Mouse (Mus musculus) midbrain, embryonic 14.5 days (tissue): ENCODE measurements around the gene Pabpn1l. TPM values are rescaled to one million over a fixed set of nuclear protein-coding genes. Genes with fewer than 3 reads are reported as not detected.

Experiments
- ATAC-seq: fragments of 200-750 bp; cut with Nextera tagmentation; 2 replicates; pipeline ENCODE4 v1.8.0; 2017; ENCODE audit warnings: moderate number of reproducible peaks, moderate library complexity; ENCODE audit not compliant: low FRiP score, low TSS enrichment
- DNase-seq: peaks from one replicate; pipeline ENCODE4 v3.0.0-alpha.2; 2015
- H3K27ac ChIP-seq: fragments of 300-500 bp; sonication (generic); replicated peaks from 2 replicates; pipeline ENCODE4 v1.5.1; 2014; ENCODE audit warnings: mild to moderate bottlenecking, low read depth, low read length, moderate library complexity
- H3K27me3 ChIP-seq: fragments of 300-500 bp; sonication (generic); 2 replicates; pipeline ENCODE4 v1.6.1; 2014; ENCODE audit warnings: low read length, control low read depth, mixed read lengths; ENCODE audit not compliant: control insufficient read depth, insufficient read depth
- H3K36me3 ChIP-seq: fragments of 300-500 bp; sonication (generic); 2 replicates; pipeline ENCODE4 v1.6.1; 2014; ENCODE audit warnings: low read length, control low read depth; ENCODE audit not compliant: control insufficient read depth, insufficient read depth
- H3K4me1 ChIP-seq: fragments of 300-500 bp; sonication (generic); 2 replicates; pipeline ENCODE4 v1.6.1; 2014; ENCODE audit warnings: mild to moderate bottlenecking, antibody characterized with exemption, low read length, control low read depth; ENCODE audit not compliant: control insufficient read depth, insufficient read depth
- H3K4me2 ChIP-seq: fragments of 300-500 bp; sonication (generic); 2 replicates; pipeline ENCODE4 v1.6.1; 2014; ENCODE audit warnings: mild to moderate bottlenecking, low read length, moderate library complexity
- H3K4me3 ChIP-seq: fragments of 300-500 bp; sonication (generic); replicated peaks from 2 replicates; pipeline ENCODE4 v1.5.1; 2014; ENCODE audit warnings: low read depth, low read length
- H3K9ac ChIP-seq: fragments of 300-500 bp; sonication (generic); replicated peaks from 2 replicates; pipeline ENCODE4 v1.6.1; 2014; ENCODE audit warnings: mild to moderate bottlenecking, low read length, moderate library complexity
- H3K9me3 ChIP-seq: fragments of 300-500 bp; sonication (generic); 2 replicates; pipeline ENCODE4 v1.6.1; 2016; ENCODE audit warnings: low read length, control low read depth, mixed read lengths; ENCODE audit not compliant: control insufficient read depth
- WGBS: fragments of 180-500 bp; shearing (Covaris S2); extraction: QIAGEN DNeasy Blood & Tissue Kit; methylation state at CpG from one replicate; pipeline ENCODE4 v1.1.7; 2014; 5-methylcytosine and 5-hydroxymethylcytosine counted together
- polyA plus RNA-seq: library from polyadenylated mRNA; unstranded; fragments of >200 nt; fragmentation: Nextera tagmentation; extraction: Ambion mirVana; gene quantifications from 2 replicates; pipeline ENCODE4 v1.2.1, GENCODE M21; 2014

Pabpn1l gene
- polyA plus RNA-seq, 1 experiment from 2014 or later: not detected

DNA sequence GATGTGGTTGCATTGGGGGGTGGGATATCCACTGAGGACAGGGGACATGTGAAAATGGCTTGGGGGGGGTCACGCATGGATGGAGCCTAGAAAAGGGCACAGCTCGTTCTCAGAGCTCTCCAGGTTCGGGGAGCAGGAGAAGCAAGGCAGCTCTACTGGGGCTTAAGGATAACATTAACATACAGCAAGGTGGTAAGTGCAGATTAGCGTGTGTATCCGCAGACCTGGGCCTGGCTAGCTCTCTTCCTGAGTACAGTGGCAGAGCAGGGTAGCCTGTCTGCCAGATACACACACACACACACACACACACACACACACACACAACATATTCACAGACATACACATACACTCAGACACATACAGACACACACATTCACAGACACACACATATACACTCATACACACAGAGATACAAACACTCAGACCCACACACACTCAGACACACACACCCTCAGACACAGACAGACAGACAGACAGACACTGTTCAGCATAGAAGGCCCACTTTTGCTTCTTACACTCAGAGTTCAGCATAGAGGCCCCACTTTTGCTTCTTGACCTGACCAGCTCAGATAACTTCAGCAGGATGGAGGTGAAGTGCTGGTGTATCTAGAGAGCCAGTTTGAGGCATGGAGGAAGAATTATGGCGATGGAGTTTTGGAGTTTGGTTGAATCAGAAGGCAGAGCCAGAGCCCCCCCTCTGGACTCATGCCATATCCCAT, 3.7 kb downstream of the Pabpn1l start:
- H3K4me1 ChIP-seq: no peaks in the 10 kb centered on the region
- H3K27ac ChIP-seq: 0 out of 2 replicates have a peak overlapping the region, but pooled peaks have one; percentile 26
- no peak overlapping the region for H3K4me3 ChIP-seq
- no peaks in the 10 kb centered on the region for H3K27me3 ChIP-seq
- H3K9ac ChIP-seq: no peak overlapping the region
- H3K4me2 ChIP-seq: no peak overlapping the region
- H3K9me3 ChIP-seq: no peaks in the 10 kb centered on the region
- no peak for DNase-seq
- no peak for ATAC-seq
- H3K36me3 ChIP-seq: peaks cover 5% of the 10 kb centered on the region
- WGBS: 66% methylated on average over 6 of the region's 6 CpGs

DNA sequence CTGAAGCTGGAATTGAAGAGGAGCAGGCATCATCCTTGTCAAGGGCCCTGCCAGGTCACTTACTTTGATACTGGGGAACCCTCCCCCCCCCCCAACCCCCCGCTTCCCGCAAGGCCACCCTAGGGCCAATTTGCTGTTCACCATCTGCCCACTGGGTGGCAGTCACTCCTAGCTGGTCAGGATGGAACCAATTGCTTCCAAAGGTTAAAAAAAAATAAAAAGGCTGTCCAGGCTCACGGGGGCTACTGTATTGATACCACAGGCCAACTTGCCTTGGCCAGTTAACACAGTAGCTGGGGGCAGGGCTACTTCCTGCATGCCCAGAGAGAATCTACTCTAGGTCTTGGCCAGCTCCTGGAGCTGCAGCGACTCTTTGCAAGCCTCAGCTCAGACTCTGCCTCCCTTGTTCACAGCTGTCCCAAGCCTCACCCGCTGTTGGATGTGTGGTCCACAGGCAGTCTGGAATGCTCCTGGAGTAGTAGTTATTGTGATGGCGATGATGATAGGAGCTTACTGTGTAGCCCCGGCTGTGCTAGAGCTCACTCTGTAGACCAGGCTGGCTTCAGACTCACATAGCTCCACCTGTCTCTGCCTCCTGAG, 4.5 kb downstream of the Pabpn1l start:
- Histone ChIP-seq H3K27ac (peak overlapping the region; percentile 26; the same call in 1 of the 2 replicates), H3K4me2 (no peak overlapping the region), H3K9ac (no peak overlapping the region), H3K36me3 (peaks cover 5% of the 10 kb centered on the region), H3K4me3 (no peak overlapping the region), H3K9me3 (no peaks in the 10 kb centered on the region), H3K27me3 (no peaks in the 10 kb centered on the region), H3K4me1 (no peaks in the 10 kb centered on the region)
- 38% methylated on average over 5 of the region's 7 CpGs for WGBS
- DNase-seq (peak; percentile 89), ATAC-seq (no peak)

DNA sequence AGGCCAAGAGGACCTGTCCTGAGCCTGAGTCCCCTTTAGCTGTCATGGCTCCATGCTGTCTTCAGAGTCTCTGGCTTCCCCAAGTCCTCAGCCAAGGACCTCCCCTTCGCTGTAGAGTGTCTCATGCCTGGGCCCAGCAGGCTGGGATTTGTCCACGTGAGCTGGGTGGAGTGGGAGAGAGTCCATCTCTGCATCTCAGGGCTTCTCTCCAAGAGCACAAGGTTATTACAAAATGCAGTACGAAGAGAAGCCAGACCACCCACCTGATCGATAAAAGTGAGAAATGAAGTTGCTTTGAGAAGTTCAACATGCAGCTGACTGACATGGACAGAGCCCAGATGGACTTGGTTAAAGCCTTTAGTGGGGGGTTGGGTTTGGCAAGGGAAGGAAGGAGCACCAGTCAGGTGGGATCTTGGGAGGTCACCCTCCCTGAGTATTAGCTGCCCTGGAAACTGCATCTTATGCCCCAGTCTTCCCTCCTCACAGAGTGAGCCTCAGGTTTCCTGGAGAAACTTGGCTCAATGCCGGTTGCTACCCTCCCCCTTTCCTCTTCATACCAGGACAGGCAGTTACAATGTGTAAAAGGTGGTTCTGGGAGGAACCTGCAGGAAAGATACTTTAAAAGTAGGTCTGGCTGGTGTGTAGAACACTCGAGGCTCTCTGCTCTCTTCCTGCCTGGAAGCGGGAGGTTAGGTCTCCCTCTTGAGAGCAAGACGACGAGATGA, 6.2 kb downstream of the Pabpn1l start:
- Histone ChIP-seq H3K4me2 (no peak overlapping the region), H3K27ac (no peak overlapping the region), H3K9ac (no peak overlapping the region), H3K27me3 (no peaks in the 10 kb centered on the region), H3K4me3 (no peak overlapping the region), H3K4me1 (peaks cover 7% of the 10 kb centered on the region; the same call in 1 of the 2 replicates), H3K36me3 (peaks cover 5% of the 10 kb centered on the region), H3K9me3 (no peaks in the 10 kb centered on the region)
- ATAC-seq (no peak), DNase-seq (no peak)
- 80% methylated on average over 9 of the region's 9 CpGs for WGBS

DNA sequence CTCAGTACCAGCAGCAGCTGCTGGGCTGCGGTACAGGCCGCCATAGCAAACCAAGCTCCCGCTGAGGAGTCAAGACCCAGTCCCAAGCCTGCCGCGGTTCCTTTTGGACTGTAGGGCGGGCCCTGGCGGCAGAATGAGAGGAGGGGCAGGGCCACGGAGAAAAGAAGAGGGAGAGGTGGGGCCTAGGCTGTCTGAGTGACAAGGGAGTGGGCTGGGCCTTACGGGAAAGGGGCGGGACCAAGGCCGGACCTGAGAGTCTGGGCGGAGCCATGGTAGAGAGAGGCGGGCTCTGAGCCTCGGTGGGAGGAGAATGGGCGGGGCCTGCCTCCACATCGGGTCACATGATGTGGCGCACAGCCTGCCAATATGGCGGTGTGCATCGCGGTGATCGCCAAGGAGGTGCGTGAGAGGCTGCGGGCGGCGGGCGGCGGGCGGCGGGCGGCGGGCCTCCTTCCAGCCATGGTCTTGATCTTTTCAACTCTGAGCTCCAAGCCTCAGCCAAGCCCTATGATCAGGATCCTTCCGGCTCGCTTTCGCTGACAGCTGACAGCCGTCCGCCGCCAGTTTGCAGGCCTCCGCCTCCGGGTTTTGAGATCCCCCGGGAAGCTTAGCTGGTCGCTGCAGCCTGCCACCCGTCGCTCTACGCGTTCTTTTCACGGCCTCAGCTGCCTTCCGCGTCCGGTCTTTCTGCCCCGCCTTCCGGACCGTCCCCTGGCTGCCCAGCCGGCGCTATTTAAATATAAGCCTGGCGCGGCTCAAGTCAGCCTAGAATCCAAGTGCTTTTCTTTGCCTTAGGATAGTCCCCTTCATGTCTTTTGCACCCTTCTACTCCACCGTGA, 11.0 kb downstream of the Pabpn1l start, which contains the start of the genes Galns and Trappc2l:
Gene Galns (minus strand): TSS at position 169 of the 839 bp plus-strand sequence.
Gene Trappc2l (plus strand): TSS at position 346 of the 839 bp plus-strand sequence.
- Histone ChIP-seq H3K9me3 (no peaks in the 10 kb centered on the region), H3K27me3 (no peaks in the 10 kb centered on the region), H3K4me3 (peak within 1 kb of the TSS; percentile 63), H3K9ac (peak within 1 kb of the TSS; percentile 80), H3K4me2 (peak within 1 kb of the TSS; percentile 87), H3K36me3 (peaks cover 5% of the 10 kb centered on the region), H3K27ac (peak within 1 kb of the TSS; percentile 88), H3K4me1 (peaks cover 11% of the 10 kb centered on the region; the same call in 1 of the 2 replicates)
- DNase-seq (peak; percentile 99), ATAC-seq (peak; percentile 98)
- WGBS: under 1% methylated on average over 49 of the region's 57 CpGs

DNA sequence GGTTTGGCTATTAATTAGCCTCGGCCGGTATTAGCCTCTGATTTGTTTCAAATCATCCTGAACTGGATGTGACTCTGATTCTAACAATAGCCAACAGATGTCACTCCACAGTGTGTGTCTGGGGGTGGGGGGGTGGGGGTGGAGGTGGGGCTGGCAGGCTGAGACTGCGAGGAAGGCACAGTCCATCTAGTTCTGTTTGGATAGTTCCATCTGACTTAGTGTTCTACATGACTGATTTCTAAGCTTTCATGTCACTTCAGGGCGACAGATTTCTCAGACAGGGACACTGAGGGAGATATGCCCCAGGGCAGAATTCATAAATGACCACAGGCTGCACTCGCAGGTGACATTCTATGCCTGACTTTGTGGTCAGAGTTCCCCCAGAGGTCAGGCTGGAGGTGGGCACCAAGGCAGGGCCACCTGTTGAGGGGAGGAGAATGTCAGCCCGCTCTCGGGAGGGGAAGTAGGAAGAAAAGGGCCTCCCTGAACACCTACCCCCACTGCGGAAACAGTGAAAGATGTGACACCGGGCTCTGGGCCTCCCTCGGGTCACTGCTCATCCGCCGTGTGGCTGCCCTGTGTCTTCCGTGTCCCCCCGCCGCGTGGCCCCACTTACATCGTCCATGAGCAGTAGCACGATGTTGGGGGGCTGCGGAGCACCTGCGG, 11.8 kb downstream of the Pabpn1l start:
- WGBS: under 1% methylated on average over 20 of the region's 20 CpGs
- H3K27ac ChIP-seq: peak overlapping the region; percentile 70
- H3K4me2 ChIP-seq: peak overlapping the region; percentile 87
- H3K9me3 ChIP-seq: no peaks in the 10 kb centered on the region
- peaks cover 5% of the 10 kb centered on the region for H3K36me3 ChIP-seq
- peak overlapping the region; percentile 63 for H3K4me3 ChIP-seq
- ATAC-seq: 0 out of 2 replicates have a peak, but pooled peaks have one; percentile 7
- H3K9ac ChIP-seq: peak overlapping the region; percentile 54
- peaks cover 11% of the 10 kb centered on the region; the same call in 1 of the 2 replicates for H3K4me1 ChIP-seq
- H3K27me3 ChIP-seq: no peaks in the 10 kb centered on the region
- no peak for DNase-seq

DNA sequence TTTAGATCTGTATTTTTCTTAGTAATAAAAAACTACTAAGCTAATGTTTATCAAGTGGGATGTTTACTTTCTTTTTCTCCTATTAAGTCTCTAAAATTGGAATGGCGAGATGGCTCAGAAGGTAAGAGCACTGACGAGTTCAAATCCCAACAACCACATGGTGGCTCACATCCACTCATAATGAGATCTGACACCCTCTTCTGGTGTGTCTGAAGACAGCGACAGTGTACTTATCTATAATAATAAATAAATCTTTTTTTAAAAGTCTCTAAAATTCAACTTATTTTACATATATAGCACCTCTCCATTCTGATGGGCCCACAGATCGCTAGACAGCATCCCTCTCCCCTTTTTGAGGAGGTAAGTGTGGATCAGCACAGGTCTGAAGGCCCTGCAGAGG, 12.3 kb downstream of the Pabpn1l start:
- H3K4me2 ChIP-seq: peak overlapping the region; percentile 87; the same call in 1 of the 2 replicates
- WGBS: 62% methylated on average over 4 of the region's 4 CpGs
- no peaks in the 10 kb centered on the region for H3K9me3 ChIP-seq
- DNase-seq: no peak
- no peak overlapping the region for H3K27ac ChIP-seq
- no peak for ATAC-seq
- H3K9ac ChIP-seq: no peak overlapping the region
- H3K27me3 ChIP-seq: no peaks in the 10 kb centered on the region
- peaks cover 3% of the 10 kb centered on the region for H3K36me3 ChIP-seq
- H3K4me3 ChIP-seq: no peak overlapping the region
- peaks cover 11% of the 10 kb centered on the region; the same call in 1 of the 2 replicates for H3K4me1 ChIP-seq

DNA sequence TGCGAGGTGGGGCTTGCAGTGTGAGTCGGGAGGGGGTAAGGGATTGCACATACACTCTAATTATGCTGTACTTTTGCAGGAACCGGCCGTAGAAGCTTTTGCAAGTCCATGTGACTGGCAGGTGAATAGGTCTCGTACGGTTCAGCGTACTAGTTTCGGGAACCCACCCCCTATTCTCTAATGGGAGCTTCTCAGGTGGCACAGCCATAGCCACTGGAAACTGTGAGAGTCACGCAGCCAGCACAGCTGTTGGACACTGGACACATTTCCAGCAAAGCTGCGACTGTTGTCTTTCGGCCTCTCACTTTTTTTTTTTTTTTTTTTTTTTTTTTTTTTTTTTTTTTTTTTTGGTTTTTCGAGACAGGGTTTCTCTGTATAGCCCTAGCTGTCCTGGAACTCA, 15.7 kb downstream of the Pabpn1l start:
- H3K9ac ChIP-seq: no peak overlapping the region
- DNase-seq: no peak
- H3K4me1 ChIP-seq: peaks cover 3% of the 10 kb centered on the region; the same call in 1 of the 2 replicates
- H3K4me3 ChIP-seq: no peak overlapping the region
- no peaks in the 10 kb centered on the region for H3K36me3 ChIP-seq
- H3K27me3 ChIP-seq: no peaks in the 10 kb centered on the region
- no peak overlapping the region for H3K4me2 ChIP-seq
- ATAC-seq: no peak
- H3K9me3 ChIP-seq: no peaks in the 10 kb centered on the region
- WGBS: 83% methylated on average over 11 of the region's 12 CpGs
- no peak overlapping the region for H3K27ac ChIP-seq
